In genomic region chr11:95533484-95534160, GRCm38 (mm10) we compare ENCODE assay signal across 8 mouse cellular contexts. TPM values are rescaled to one million over a fixed set of nuclear protein-coding genes. Genes with fewer than 3 reads are reported as not detected.
DNase-seq lines count a peak whose midpoint lies in the region; ATAC-seq and TF ChIP-seq lines count a peak whose summit lies in the region.

No protein-coding gene starts in this region.

- no peaks in the 10 kb centered on the region for H3K79me2 ChIP-seq in liver, adult 2 months (ENCODE audit: control insufficient read depth, insufficient read depth, low read length)
- H3K79me2 ChIP-seq in myocyte (ENCODE audit: control insufficient read depth, insufficient read depth) = no peaks in the 10 kb centered on the region

- no peak overlapping the region for H3ac ChIP-seq in myocyte (ENCODE audit: control insufficient read depth, insufficient read length)

- no peaks in the 10 kb centered on the region for H3K4me1 ChIP-seq in heart, embryonic 12.5 days (replicated peaks)
- peaks cover 4% of the 10 kb centered on the region; the same call in 1 of the 2 replicates for H3K4me1 ChIP-seq in kidney, embryonic 16.5 days (ENCODE audit: insufficient read depth, low read length)
- no peaks in the 10 kb centered on the region for H3K4me1 ChIP-seq in liver, adult 2 months (ENCODE audit: control insufficient read depth, insufficient read depth, low read length)

- no peak overlapping the region for H3K4me3 ChIP-seq in heart, embryonic 12.5 days
- no peak overlapping the region for H3K4me3 ChIP-seq in kidney, embryonic 16.5 days (ENCODE audit: low read length)
- H3K4me3 ChIP-seq in liver, adult 2 months (ENCODE audit: insufficient read depth, low read depth, low read length) = no peak overlapping the region
- H3K4me3 ChIP-seq in myocyte = no peak overlapping the region

- peak; percentile 73 for ATAC-seq in erythroblast, adult 5-6 weeks (replicated peaks; ENCODE audit: low FRiP score, poor library complexity, severe bottlenecking)
- peak; percentile 76 for ATAC-seq in heart, embryonic 12.5 days (ENCODE audit: insufficient number of reproducible peaks, low FRiP score)
- ATAC-seq in kidney, embryonic 16.5 days (ENCODE audit: low FRiP score, low TSS enrichment) = peak; percentile 93

- no peaks in the 10 kb centered on the region for H3K36me3 ChIP-seq in heart, embryonic 12.5 days
- no peaks in the 10 kb centered on the region for H3K36me3 ChIP-seq in kidney, embryonic 16.5 days (ENCODE audit: insufficient read depth, low read length)
- no peaks in the 10 kb centered on the region for H3K36me3 ChIP-seq in liver, adult 2 months (ENCODE audit: control insufficient read depth, insufficient read depth, low read length)
- no peaks in the 10 kb centered on the region for H3K36me3 ChIP-seq in myocyte (ENCODE audit: control insufficient read depth, insufficient read depth)

- peak overlapping the region; percentile 48 for H3K4me2 ChIP-seq in heart, embryonic 12.5 days
- H3K4me2 ChIP-seq in kidney, embryonic 16.5 days (replicated peaks; ENCODE audit: low read depth, low read length) = peak overlapping the region; percentile 39
- H3K4me2 ChIP-seq in myocyte (ENCODE audit: low read depth) = no peak overlapping the region

- TF ChIP-seq CTCF in liver, adult 2 months (IDR thresholded peaks at IDR 0.05; ENCODE audit: low read depth, low read length) = peak; percentile 97

- WGBS in heart, embryonic 12.5 days = 19% methylated on average over 24 of the region's 24 CpGs
- WGBS in kidney, embryonic 16.5 days = 23% methylated on average over 24 of the region's 24 CpGs
- 23% methylated on average over 24 of the region's 24 CpGs for WGBS in liver, adult 2 months

- H3K9me3 ChIP-seq in heart, embryonic 12.5 days (replicated peaks) = no peaks in the 10 kb centered on the region
- no peaks in the 10 kb centered on the region for H3K9me3 ChIP-seq in kidney, embryonic 16.5 days (ENCODE audit: low read length)

- no peak overlapping the region for H3K9ac ChIP-seq in heart, embryonic 12.5 days
- no peak overlapping the region for H3K9ac ChIP-seq in kidney, embryonic 16.5 days (replicated peaks; ENCODE audit: low read length)
- H3K9ac ChIP-seq in liver, adult 2 months (ENCODE audit: low read depth, low read length) = no peak overlapping the region

- no peak overlapping the region for H3K27ac ChIP-seq in heart, embryonic 12.5 days (ENCODE audit: poor library complexity, severe bottlenecking)
- H3K27ac ChIP-seq in kidney, embryonic 16.5 days (ENCODE audit: low read length) = no peak overlapping the region
- H3K27ac ChIP-seq in liver, adult 2 months (replicated peaks; ENCODE audit: insufficient read depth, low read depth, low read length) = no peak overlapping the region

- TF ChIP-seq POLR2A in liver, adult 2 months (IDR thresholded peaks at IDR 0.05; ENCODE audit: extremely low read depth, insufficient read depth, low read length) = no peak
- no peak for TF ChIP-seq POLR2A in myocyte (IDR thresholded peaks at IDR 0.05; ENCODE audit: insufficient read length, low read depth)

- DNase-seq in A20 (ENCODE audit: low read depth, low spot score) = peak; percentile 70
- DNase-seq in brain, adult 2 months (ENCODE audit: low read depth, low spot score) = peak; percentile 88
- DNase-seq in liver, adult 2 months (ENCODE audit: extremely low read depth, low read depth, low spot score) = peak; percentile 45
- peak; percentile 74 to 93 for DNase-seq in spleen, postnatal 4 days (ENCODE audit: low spot score in 2 of 2)

- peaks cover 27% of the 10 kb centered on the region for H3K27me3 ChIP-seq in heart, embryonic 12.5 days (replicated peaks)
- H3K27me3 ChIP-seq in kidney, embryonic 16.5 days (ENCODE audit: insufficient read depth, low read length) = no peaks in the 10 kb centered on the region
- H3K27me3 ChIP-seq in liver, adult 2 months (ENCODE audit: control insufficient read depth, insufficient read depth, low read length) = no peaks in the 10 kb centered on the region
- peaks cover 7% of the 10 kb centered on the region for H3K27me3 ChIP-seq in myocyte (ENCODE audit: control insufficient read depth, insufficient read depth, insufficient read length)

TF ChIP-seq in myocyte, 11 proteins besides CTCF, POLR2A, EP300 and RAD21:
- TF ChIP-seq MYOG (IDR thresholded peaks at IDR 0.05; ENCODE audit: control insufficient read depth in 1 of 3, insufficient read depth in 1 of 3, insufficient read length in 2 of 3, low read depth in 2 of 3) = peak; percentile 9 to 75 (median 64)
- no peak for TF ChIP-seq E2F4 (IDR thresholded peaks at IDR 0.05; ENCODE audit: insufficient read depth)
- peak in 2 of 3 experiments; percentile 58 to 62 for TF ChIP-seq MYOD1 (IDR thresholded peaks at IDR 0.05; ENCODE audit: control insufficient read depth in 1 of 3, insufficient read length in 2 of 3, low read depth in 2 of 3)
TF ChIP-seq in myocyte: peak in this region for 2.

RNA-seq across cellular contexts. Expression of gene Nxph3, which starts 19.3 kb away (rescaled TPM):
- not detected in 2 replicates for total RNA-seq in erythroblast, adult 5-6 weeks (2015; ENCODE audit: low replicate concordance)
- total RNA-seq in erythroblast, adult 5-6 weeks (2017; ENCODE audit: low replicate concordance) = not detected in 2 replicates
- polyA plus RNA-seq in heart, embryonic 12.5 days (2016; fragmentation: Nextera tagmentation; extraction: Ambion mirVana) = 0.40 and 0.43 TPM in 2 replicates
- 0.36 and 0.62 TPM in 2 replicates for polyA plus RNA-seq in kidney, embryonic 16.5 days (2015; fragmentation: Nextera tagmentation; extraction: Ambion mirVana)
- not detected in 2 replicates for total RNA-seq in liver, adult 2 months (2014; rRNA removed)
- 0.05 TPM in 1 of 2 replicates, not detected in the other for polyA plus RNA-seq in liver, adult 2 months (2012; rRNA removed)
- 0.04 TPM for polyA plus RNA-seq in myocyte (2012; fragmentation: generic; extraction: Trizol)

RNA-seq across cellular contexts. Expression of gene Ngfr, which starts 53.9 kb away (rescaled TPM):
- not detected in 2 replicates for total RNA-seq in erythroblast, adult 5-6 weeks (2015; ENCODE audit: low replicate concordance)
- not detected in 2 replicates for total RNA-seq in erythroblast, adult 5-6 weeks (2017; ENCODE audit: low replicate concordance)
- polyA plus RNA-seq in heart, embryonic 12.5 days (2016; fragmentation: Nextera tagmentation; extraction: Ambion mirVana) = 3.9 and 5.0 TPM in 2 replicates
- polyA plus RNA-seq in kidney, embryonic 16.5 days (2015; fragmentation: Nextera tagmentation; extraction: Ambion mirVana) = 29.7 and 29.9 TPM in 2 replicates
- 1.0 and 3.0 TPM in 2 replicates for total RNA-seq in liver, adult 2 months (2014; rRNA removed)
- polyA plus RNA-seq in liver, adult 2 months (2012; rRNA removed) = 4.9 and 6.9 TPM in 2 replicates
- polyA plus RNA-seq in myocyte (2012; fragmentation: generic; extraction: Trizol) = 0.01 TPM
